Mouse (Mus musculus) embryonic facial prominence, embryonic 11.5 days (tissue): ENCODE data around the gene Spen. TPM values are rescaled to one million over a fixed set of nuclear protein-coding genes. Genes with fewer than 3 reads are reported as not detected.
"Not testable (repeated sequence)": the region's sequence is repeated elsewhere in the genome, so short reads cannot be mapped to it uniquely, and the experiment has no call there.

Source experiments
- ATAC-seq: fragments of 200-750 bp; cut with Nextera tagmentation; replicated peaks from 2 replicates; pipeline ENCODE4 v1.8.0; 2017; ENCODE audit warnings: low read depth; ENCODE audit not compliant: insufficient number of reproducible peaks, low FRiP score, low TSS enrichment
- DNase-seq: peaks from one replicate; pipeline ENCODE4 v3.0.0-alpha.2; 2015; ENCODE audit warnings: low spot score
- H3K27ac ChIP-seq: fragments of 300-500 bp; sonication (generic); replicated peaks from 2 replicates; pipeline ENCODE4 v1.5.1; 2014; ENCODE audit warnings: mild to moderate bottlenecking, low read depth, low read length, control low read depth
- H3K27me3 ChIP-seq: fragments of 300-500 bp; sonication (generic); 2 replicates; pipeline ENCODE4 v1.6.1; 2014; ENCODE audit warnings: mild to moderate bottlenecking, low read length, moderate library complexity, mixed read lengths; ENCODE audit not compliant: control insufficient read depth, insufficient read depth
- H3K36me3 ChIP-seq: fragments of 300-500 bp; sonication (generic); replicated peaks from 2 replicates; pipeline ENCODE4 v1.6.1; 2014; ENCODE audit warnings: low read depth, mild to moderate bottlenecking, low read length, moderate library complexity, mixed read lengths; ENCODE audit not compliant: control insufficient read depth, insufficient read depth
- H3K4me1 ChIP-seq: fragments of 300-500 bp; sonication (generic); 2 replicates; pipeline ENCODE4 v1.6.1; 2014; ENCODE audit warnings: low read length, mixed read lengths; ENCODE audit not compliant: control insufficient read depth, insufficient read depth
- H3K4me2 ChIP-seq: fragments of 300-500 bp; sonication (generic); 2 replicates; pipeline ENCODE4 v1.6.1; 2014; ENCODE audit warnings: low read depth, mild to moderate bottlenecking, control low read depth, low read length, moderate library complexity
- H3K4me3 ChIP-seq: fragments of 300-500 bp; sonication (generic); 2 replicates; pipeline ENCODE4 v1.5.1; 2014; ENCODE audit warnings: low read depth, low read length, control low read depth
- H3K9ac ChIP-seq: fragments of 300-500 bp; sonication (generic); replicated peaks from 2 replicates; pipeline ENCODE4 v1.6.1; 2014; ENCODE audit warnings: mild to moderate bottlenecking, control low read depth, low read length
- H3K9me3 ChIP-seq: fragments of 300-500 bp; sonication (generic); replicated peaks from 2 replicates; pipeline ENCODE4 v1.6.1; 2016; ENCODE audit warnings: mild to moderate bottlenecking, low read length, inconsistent platforms, mixed read lengths; ENCODE audit not compliant: control insufficient read depth
- WGBS: fragments of 180-500 bp; shearing (Covaris S2); extraction: QIAGEN DNeasy Blood & Tissue Kit; methylation state at CpG from one replicate; pipeline ENCODE4 v1.1.7; 2014; 5-methylcytosine and 5-hydroxymethylcytosine counted together
- polyA plus RNA-seq: library from polyadenylated mRNA; unstranded; fragments of >200 nt; fragmentation: Nextera tagmentation; extraction: Ambion mirVana; gene quantifications from 2 replicates; pipeline ENCODE4 v1.2.1, GENCODE M21; 2014

Gene Spen
- polyA plus RNA-seq, 1 experiment from 2014 or later = 11.0 TPM

DNA sequence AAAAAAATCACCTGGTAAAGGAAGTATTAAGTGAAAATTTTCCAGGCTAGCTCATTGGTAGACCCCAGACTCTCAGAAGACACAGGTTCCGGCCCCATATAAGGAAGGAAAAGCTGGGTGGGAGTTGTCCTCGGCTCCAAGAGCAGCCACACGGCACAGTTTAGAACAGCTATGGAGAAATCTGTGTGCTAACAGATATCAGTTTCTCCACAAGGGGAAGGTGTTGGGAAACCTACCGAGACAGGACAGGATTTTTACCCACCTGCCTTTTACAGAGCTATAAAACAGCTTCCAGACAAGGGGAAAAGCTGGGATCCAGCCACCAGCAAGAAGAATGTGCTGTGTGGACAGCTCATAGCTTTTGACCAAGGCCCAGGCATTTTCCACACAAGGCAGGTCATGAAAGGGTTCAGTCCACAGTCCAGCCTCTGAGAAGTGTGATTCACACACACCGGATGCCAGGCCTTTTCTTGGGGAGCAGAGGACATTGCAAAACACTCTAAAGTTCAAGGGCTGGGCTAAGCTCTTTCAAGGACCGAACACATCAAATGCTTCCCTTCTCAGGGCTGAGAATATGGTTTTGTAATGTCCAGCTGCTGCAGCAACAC is 35.1 kb upstream of the Spen start:
- no peak overlapping the region; the same call in 1 of the 2 replicates for H3K9ac ChIP-seq
- H3K9me3 ChIP-seq = no peaks in the 10 kb centered on the region
- no peaks in the 10 kb centered on the region for H3K27me3 ChIP-seq
- no peaks in the 10 kb centered on the region for H3K4me1 ChIP-seq
- ATAC-seq = no peak
- no peak overlapping the region for H3K4me3 ChIP-seq
- peaks cover 6% of the 10 kb centered on the region for H3K36me3 ChIP-seq
- 81% methylated on average over 6 of the region's 6 CpGs for WGBS
- H3K4me2 ChIP-seq = no peak overlapping the region
- no peak overlapping the region for H3K27ac ChIP-seq
- DNase-seq = no peak

DNA sequence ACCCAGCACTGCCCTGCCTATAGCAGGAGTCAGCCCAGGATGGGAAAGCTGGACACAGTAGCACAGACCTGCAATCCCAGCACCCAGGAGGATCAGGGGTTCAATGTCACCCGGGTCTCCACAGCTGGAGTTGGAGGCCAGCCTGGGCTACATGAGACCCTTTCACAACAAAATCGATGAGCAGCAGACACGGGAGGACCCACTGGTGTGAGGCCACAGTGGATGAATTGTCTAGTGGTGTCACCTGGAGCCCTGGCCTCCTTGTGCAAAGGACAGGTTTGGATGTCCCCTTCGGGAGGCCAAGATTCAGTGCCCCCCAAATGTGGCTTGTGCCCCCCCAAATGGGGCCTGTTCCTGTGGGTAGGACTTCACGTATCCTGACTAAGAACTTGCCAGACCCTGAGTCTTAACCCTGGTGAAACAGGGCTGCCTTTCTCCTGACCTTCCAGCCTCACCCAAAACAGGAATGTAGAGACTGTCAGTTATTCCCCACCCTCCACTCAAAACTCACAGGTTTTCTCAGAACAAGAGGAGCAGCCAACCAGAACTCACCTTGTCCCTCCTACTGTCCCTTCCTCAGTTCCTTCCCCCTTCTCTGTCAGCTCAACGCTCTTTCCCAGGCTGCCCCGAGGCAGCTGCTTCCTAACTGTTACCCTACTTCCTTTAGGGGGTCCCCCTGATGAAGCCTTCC is 34.4 kb upstream of the Spen start:
- ATAC-seq = no peak
- Histone ChIP-seq H3K27ac (no peak overlapping the region), H3K27me3 (no peaks in the 10 kb centered on the region), H3K4me3 (no peak overlapping the region), H3K4me2 (no peak overlapping the region), H3K9me3 (no peaks in the 10 kb centered on the region), H3K36me3 (peaks cover 6% of the 10 kb centered on the region), H3K4me1 (no peaks in the 10 kb centered on the region), H3K9ac (no peak overlapping the region; the same call in 1 of the 2 replicates)
- DNase-seq = no peak
- 75% methylated on average over 7 of the region's 7 CpGs for WGBS

DNA sequence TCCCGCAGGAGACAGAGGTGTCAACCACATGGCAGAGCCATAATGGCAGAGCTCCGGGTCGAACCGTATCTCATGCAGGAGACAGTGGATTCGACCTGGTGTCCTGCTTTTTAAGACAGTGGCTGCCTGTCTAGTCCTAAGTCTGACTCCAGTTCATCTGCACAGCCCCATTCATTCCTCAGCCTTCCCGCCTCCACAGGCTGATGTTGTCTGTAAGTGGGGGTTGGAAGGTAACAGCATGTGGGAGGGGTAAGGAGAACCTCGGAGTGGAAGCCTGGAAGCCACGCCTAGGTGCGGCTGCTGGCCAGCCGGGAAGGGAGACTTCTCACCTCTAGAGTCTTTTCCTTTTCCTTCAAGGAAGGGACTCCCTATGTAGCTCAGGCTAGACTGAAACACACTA is 33.5 kb upstream of the Spen start:
- H3K27ac ChIP-seq = no peak overlapping the region
- 76% methylated on average over 10 of the region's 10 CpGs for WGBS
- no peak for ATAC-seq

DNA sequence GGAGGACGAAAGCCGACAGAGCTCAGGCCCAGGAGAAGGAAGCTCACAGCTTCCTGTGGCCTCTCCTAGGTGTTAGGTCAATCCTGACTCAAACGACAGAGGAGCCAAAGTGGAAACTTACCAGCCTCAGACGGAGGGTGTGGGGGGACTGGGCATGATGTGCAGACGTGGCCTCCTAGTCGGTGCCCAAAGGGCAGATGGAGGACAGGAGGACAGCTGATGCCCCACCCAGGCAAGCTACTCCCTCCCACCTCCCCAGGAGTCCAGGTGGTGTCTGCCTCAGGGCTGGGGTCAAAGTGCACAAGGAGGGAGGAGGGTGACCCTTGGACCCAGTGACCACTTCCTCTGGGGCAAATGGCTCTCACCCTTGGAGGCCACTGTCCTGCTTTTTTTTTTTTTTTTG is 32.9 kb upstream of the Spen start:
- Histone ChIP-seq H3K9ac (no peak overlapping the region), H3K36me3 (no peaks in the 10 kb centered on the region; the same call in 1 of the 2 replicates), H3K27me3 (no peaks in the 10 kb centered on the region), H3K4me3 (no peak overlapping the region), H3K4me1 (no peaks in the 10 kb centered on the region), H3K9me3 (no peaks in the 10 kb centered on the region), H3K27ac (no peak overlapping the region), H3K4me2 (no peak overlapping the region)
- 61% methylated on average over 6 of the region's 6 CpGs for WGBS
- DNase-seq (no peak), ATAC-seq (no peak)

More for the DNA sequence above, 33.5 kb upstream of the Spen start:
- Histone ChIP-seq H3K4me2 (no peak overlapping the region), H3K27me3 (no peaks in the 10 kb centered on the region), H3K9me3 (no peaks in the 10 kb centered on the region), H3K36me3 (peaks cover 1% of the 10 kb centered on the region), H3K4me1 (no peaks in the 10 kb centered on the region), H3K4me3 (no peak overlapping the region), H3K9ac (no peak overlapping the region)
- DNase-seq = no peak

DNA sequence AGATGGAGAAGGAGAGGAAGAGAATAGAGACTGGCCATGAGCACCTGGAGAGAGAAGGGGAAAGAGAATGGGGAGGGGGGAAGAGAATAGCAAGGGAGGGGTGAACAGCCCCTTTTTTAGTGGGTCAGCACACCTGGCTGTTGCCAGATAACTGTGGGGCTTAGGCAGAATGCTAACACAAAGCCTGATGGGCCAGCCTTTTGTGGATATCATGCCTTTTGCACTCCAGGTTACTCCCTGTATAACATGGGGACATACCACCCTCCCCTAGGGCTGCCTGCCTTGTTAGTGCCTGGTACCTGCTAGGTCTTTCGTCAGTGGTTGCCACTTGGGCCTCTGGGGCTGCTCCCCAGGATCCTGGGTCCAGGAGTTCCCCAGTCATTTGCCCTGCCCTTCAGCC is 32.4 kb upstream of the Spen start:
- Histone ChIP-seq H3K9ac (no peak overlapping the region), H3K4me1 (no peaks in the 10 kb centered on the region), H3K4me2 (no peak overlapping the region), H3K36me3 (no peaks in the 10 kb centered on the region), H3K27me3 (no peaks in the 10 kb centered on the region), H3K9me3 (no peaks in the 10 kb centered on the region), H3K4me3 (no peak overlapping the region), H3K27ac (no peak overlapping the region)
- ATAC-seq (no peak), DNase-seq (no peak)
- 82% methylated on average over 1 of the region's 1 CpGs for WGBS

DNA sequence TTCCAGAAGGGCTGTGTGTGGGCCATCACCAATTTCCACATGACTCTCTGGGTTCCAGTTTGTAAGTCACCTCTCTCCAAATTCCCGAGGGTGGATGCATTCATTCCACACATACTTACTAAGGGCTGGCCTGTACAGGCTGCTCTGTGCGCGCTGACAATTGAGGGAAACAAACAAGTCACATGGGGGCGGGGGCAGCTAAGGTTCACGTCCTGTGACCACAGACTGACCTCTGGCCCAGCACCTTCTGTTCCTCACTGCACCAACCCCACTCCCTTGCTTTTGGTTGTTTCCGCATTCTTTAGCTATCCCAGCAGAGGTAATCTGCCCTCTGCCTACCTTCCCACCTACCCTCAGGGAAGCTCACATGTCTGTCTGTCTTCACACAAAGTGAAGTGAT is 31.6 kb upstream of the Spen start:
- Histone ChIP-seq H3K4me2 (no peak overlapping the region), H3K9me3 (no peaks in the 10 kb centered on the region), H3K4me1 (no peaks in the 10 kb centered on the region), H3K27ac (no peak overlapping the region), H3K9ac (no peak overlapping the region), H3K4me3 (no peak overlapping the region), H3K27me3 (no peaks in the 10 kb centered on the region), H3K36me3 (no peaks in the 10 kb centered on the region)
- 70% methylated on average over 6 of the region's 6 CpGs for WGBS
- ATAC-seq = no peak
- no peak for DNase-seq

DNA sequence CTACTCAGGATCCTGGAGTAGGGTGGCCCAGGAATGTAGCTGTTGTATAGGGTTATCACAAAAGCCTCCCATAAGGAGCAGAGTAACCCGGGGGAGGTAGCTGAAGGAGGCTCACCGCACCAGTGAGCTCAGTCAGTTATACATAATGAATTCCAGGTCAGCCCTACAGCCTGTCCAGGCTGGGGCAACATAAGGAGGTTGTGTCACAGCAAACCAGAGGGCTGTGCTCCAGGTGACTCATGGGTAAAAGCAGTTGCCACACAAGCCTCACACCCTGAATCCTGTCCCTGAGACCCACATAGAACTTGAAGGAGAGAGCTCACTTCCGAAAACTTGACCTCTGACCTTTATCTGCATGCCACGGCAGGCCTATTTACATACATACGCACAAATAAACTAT is 30.6 kb upstream of the Spen start:
- Histone ChIP-seq H3K9me3 (no peaks in the 10 kb centered on the region), H3K4me1 (no peaks in the 10 kb centered on the region), H3K9ac (no peak overlapping the region), H3K4me2 (no peak overlapping the region), H3K4me3 (no peak overlapping the region), H3K27me3 (no peaks in the 10 kb centered on the region), H3K27ac (no peak overlapping the region), H3K36me3 (no peaks in the 10 kb centered on the region)
- ATAC-seq = no peak
- no peak for DNase-seq
- WGBS = 77% methylated on average over 5 of the region's 5 CpGs

DNA sequence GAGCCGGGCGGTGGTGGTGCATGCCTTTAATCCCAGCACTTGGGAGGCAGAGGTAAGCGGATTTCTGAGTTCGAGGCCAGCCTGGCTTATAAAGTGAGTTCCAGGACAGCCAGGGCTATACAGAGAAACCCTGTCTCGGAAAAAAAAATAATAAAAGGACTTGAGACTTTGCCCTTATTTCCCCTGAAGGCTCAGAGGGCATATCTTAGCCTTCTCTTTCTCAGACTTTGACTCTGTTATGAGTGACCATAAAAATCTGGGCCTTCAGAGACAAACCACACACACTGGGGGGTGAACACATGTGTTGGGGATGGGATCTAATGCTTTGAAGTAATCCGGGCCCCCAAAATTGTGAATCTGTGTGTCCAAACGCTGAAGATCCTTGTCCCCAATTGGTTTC is 28.8 kb upstream of the Spen start:
- H3K27me3 ChIP-seq, H3K27ac ChIP-seq, H3K36me3 ChIP-seq, H3K4me1 ChIP-seq, H3K4me2 ChIP-seq, H3K4me3 ChIP-seq, ATAC-seq, H3K9ac ChIP-seq, DNase-seq, H3K9me3 ChIP-seq: not testable (repeated sequence)
- 88% methylated on average over 7 of the region's 7 CpGs for WGBS
